Mouse (Mus musculus): ENCODE measurements around the gene Robo3. TPM values are rescaled to one million over a fixed set of nuclear protein-coding genes. Genes with fewer than 3 reads are reported as not detected.
A peak's percentile ranks its signal among the peaks of the same experiment; 100 is the strongest.

The Robo3 gene
- total and polyA plus RNA-seq, 3 experiments: 0.24 to 0.27 TPM; not detected in 1

DNA sequence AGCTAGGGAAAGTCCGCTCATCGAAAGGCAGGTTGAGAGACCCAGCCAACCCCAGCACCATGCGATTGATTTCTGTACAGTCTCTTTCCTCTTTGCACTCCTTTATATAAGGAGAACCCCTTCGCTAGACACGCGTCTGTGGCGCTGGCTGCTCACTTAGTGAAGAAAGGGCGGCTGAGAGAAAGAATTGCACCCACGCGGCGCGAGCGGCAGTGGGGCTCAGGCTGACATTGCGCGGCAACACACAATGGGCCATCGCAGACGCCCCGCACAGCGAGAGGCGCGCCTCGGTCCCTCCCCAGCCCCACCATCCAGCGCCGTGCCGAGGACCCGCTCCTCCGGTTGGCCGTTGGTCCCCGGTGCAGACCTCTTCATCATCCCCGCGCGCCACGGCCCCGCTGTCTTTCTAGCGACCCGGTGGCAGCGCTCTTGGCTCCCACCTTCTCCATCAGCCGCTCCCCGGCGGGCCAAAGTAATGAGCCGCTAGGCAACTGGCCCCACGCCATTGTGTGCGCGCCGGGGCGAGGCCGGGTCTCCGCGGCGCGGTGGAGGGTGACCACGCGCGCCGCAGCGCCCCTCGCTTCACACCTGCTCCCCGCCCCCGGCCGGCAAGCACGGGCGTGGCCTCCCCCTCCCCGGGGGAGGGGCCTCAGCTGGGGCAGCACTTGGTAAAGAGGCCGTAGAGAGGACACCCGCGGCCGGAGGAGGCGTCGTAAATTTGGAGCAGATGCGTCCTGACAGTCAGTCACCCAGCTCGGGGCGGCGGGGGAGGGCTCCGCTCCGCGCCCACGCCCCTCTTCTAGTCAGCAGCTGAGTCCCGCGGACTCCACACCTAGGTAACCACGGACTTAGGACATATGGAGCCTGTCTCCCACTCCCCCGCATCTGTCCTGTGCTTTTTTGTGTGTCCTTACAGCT, 27.3 kb upstream of the Robo3 start:
- DNase-seq (ENCODE audit: low spot score) (no peak), ATAC-seq (ENCODE audit: extremely low read depth, insufficient number of reproducible peaks, low FRiP score, poor library complexity, severe bottlenecking) (no peak)
- H3K9me3 ChIP-seq (replicated peaks): no peaks in the 10 kb centered on the region
- H3K36me3 ChIP-seq (replicated peaks): no peaks in the 10 kb centered on the region
- TF ChIP-seq CTCF (IDR thresholded peaks at IDR 0.05; ENCODE audit: low read depth, low read length): no peak
- H3K27me3 ChIP-seq (ENCODE audit: insufficient read depth, low read length): peaks cover 59% of the 10 kb centered on the region
- H3K4me3 ChIP-seq (ENCODE audit: low read depth, low read length): peak overlapping the region; percentile 56; the same call in 1 of the 2 replicates
- H3K4me1 ChIP-seq (ENCODE audit: insufficient read depth, low read depth, low read length): peaks cover 16% of the 10 kb centered on the region

DNA sequence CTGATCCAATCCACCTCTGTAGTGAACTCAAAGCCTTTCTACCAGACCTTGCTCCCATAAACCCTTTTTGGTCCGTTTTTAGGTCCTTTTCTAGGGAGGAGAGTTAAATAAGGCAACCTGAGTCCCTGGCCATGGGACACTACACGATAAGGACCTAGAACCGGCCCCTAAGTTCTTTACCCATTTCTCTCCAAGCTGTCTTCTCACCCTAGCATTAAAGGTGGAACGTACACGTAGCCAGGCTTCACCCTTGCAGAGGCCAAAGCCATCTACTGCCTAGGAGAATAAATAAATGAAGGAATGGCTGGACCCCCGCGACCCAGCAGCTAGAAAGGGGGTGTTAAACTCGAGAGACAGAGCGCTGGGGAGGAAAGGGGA, 26.6 kb upstream of the Robo3 start:
- H3K4me1 ChIP-seq (ENCODE audit: insufficient read depth, low read depth, low read length): peaks cover 16% of the 10 kb centered on the region
- DNase-seq (ENCODE audit: low spot score): no peak
- H3K9me3 ChIP-seq (replicated peaks): no peaks in the 10 kb centered on the region
- H3K4me3 ChIP-seq (ENCODE audit: low read depth, low read length): no peak overlapping the region
- ATAC-seq (ENCODE audit: extremely low read depth, insufficient number of reproducible peaks, low FRiP score, poor library complexity, severe bottlenecking): no peak
- H3K36me3 ChIP-seq (replicated peaks): no peaks in the 10 kb centered on the region
- TF ChIP-seq GATA2 (IDR thresholded peaks at IDR 0.05; ENCODE audit: borderline replicate concordance, low read depth, low read length): no peak
- TF ChIP-seq GATA1 (IDR thresholded peaks at IDR 0.05; ENCODE audit: borderline replicate concordance, low read length): no peak
- no peak for TF ChIP-seq CTCF (IDR thresholded peaks at IDR 0.05; ENCODE audit: low read depth, low read length)
- TF ChIP-seq POLR2AphosphoS5 (IDR thresholded peaks at IDR 0.05; ENCODE audit: insufficient replicate concordance, low read depth, low read length): no peak
- no peak for TF ChIP-seq TAL1 (conservative IDR thresholded peaks at IDR 0.05; ENCODE audit: low read depth, low read length)
- peaks cover 64% of the 10 kb centered on the region for H3K27me3 ChIP-seq (ENCODE audit: insufficient read depth, low read length)

DNA sequence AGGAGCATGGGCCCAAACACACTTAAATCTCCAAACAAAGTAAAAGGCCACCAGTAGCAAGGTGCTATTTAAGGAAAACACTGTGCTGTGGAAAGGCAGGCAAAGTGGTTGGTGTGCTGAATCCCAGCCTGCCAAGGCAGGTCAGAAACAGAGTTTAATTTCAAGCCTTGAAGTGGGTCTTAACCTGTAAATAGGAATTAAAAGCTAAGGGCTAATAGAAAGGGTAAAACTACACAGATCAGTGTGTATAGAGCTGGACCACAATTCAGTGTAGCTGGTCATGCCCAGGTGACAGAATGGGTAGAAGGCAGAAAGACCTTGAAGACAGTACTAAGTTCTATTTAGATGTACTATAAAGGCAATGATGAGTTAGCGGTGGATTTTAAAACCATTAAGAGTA, 24.1 kb upstream of the Robo3 start:
- DNase-seq (ENCODE audit: low spot score) (no peak), ATAC-seq (ENCODE audit: extremely low read depth, insufficient number of reproducible peaks, low FRiP score, poor library complexity, severe bottlenecking) (no peak)
- Histone ChIP-seq H3K4me3 (ENCODE audit: low read depth, low read length) (no peak overlapping the region), H3K36me3 (replicated peaks) (no peaks in the 10 kb centered on the region), H3K4me1 (ENCODE audit: insufficient read depth, low read depth, low read length) (peaks cover 16% of the 10 kb centered on the region), H3K9me3 (replicated peaks) (no peaks in the 10 kb centered on the region), H3K27me3 (ENCODE audit: insufficient read depth, low read length) (peaks cover 78% of the 10 kb centered on the region)
- TF ChIP-seq TAL1 (conservative IDR thresholded peaks at IDR 0.05; ENCODE audit: low read depth, low read length) (no peak), GATA2 (IDR thresholded peaks at IDR 0.05; ENCODE audit: borderline replicate concordance, low read depth, low read length) (no peak), CTCF (IDR thresholded peaks at IDR 0.05; ENCODE audit: low read depth, low read length) (no peak), GATA1 (IDR thresholded peaks at IDR 0.05; ENCODE audit: borderline replicate concordance, low read length) (no peak), POLR2AphosphoS5 (IDR thresholded peaks at IDR 0.05; ENCODE audit: insufficient replicate concordance, low read depth, low read length) (no peak)

DNA sequence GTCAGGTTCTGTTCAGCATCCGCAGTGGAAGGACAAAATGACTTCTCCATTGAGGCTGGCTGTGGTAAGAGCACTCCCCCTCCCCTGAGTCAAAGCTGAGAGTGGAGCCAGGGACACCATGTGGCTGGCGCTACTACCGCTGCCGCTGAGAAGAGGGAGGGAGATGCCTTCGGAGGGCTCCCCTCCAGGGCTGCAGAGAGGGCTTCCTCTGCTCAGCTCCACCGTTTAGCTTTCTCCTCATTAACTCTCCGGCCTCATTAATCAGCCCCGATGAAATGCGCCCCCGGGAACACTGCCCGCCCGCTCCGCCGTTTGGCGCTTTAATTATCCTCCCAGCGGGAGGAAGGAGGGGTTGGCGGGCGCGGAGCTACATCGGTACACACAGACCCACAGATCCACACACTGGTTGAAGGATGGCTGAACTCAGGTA, 23.4 kb upstream of the Robo3 start:
- Histone ChIP-seq H3K9me3 (replicated peaks) (no peaks in the 10 kb centered on the region), H3K4me3 (ENCODE audit: low read depth, low read length) (no peak overlapping the region), H3K36me3 (replicated peaks) (no peaks in the 10 kb centered on the region), H3K4me1 (ENCODE audit: insufficient read depth, low read depth, low read length) (peaks cover 16% of the 10 kb centered on the region), H3K27me3 (ENCODE audit: insufficient read depth, low read length) (peaks cover 72% of the 10 kb centered on the region)
- TF ChIP-seq GATA2 (IDR thresholded peaks at IDR 0.05; ENCODE audit: borderline replicate concordance, low read depth, low read length) (no peak), GATA1 (IDR thresholded peaks at IDR 0.05; ENCODE audit: borderline replicate concordance, low read length) (no peak), POLR2AphosphoS5 (IDR thresholded peaks at IDR 0.05; ENCODE audit: insufficient replicate concordance, low read depth, low read length) (no peak), TAL1 (conservative IDR thresholded peaks at IDR 0.05; ENCODE audit: low read depth, low read length) (no peak), CTCF (IDR thresholded peaks at IDR 0.05; ENCODE audit: low read depth, low read length) (no peak)
- no peak for ATAC-seq (ENCODE audit: extremely low read depth, insufficient number of reproducible peaks, low FRiP score, poor library complexity, severe bottlenecking)
- no peak for DNase-seq (ENCODE audit: low spot score)

DNA sequence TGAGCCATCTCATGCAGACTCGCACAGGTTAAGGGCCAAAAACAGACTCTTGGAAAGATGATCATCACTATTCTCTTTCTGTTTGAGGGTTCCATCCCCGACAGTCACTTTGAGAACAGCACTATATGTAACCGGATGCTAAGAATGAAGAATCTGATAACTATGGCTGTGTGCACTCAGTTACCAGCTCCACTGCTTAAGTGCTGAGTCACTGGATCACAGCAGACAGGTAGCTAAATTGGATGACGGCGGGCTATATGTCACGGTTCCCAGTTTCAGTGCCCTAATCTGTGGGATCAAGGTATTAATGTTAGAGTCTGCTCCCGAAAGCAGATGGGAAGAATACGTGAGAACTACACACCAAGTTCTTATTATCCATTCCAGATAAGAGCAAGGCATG, 22.8 kb upstream of the Robo3 start:
- Histone ChIP-seq H3K36me3 (replicated peaks) (no peaks in the 10 kb centered on the region), H3K4me3 (ENCODE audit: low read depth, low read length) (no peak overlapping the region), H3K9me3 (replicated peaks) (no peaks in the 10 kb centered on the region), H3K4me1 (ENCODE audit: insufficient read depth, low read depth, low read length) (peaks cover 16% of the 10 kb centered on the region), H3K27me3 (ENCODE audit: insufficient read depth, low read length) (peaks cover 66% of the 10 kb centered on the region)
- no peak for TF ChIP-seq TAL1 (conservative IDR thresholded peaks at IDR 0.05; ENCODE audit: low read depth, low read length)
- no peak for TF ChIP-seq GATA1 (IDR thresholded peaks at IDR 0.05; ENCODE audit: borderline replicate concordance, low read length)
- no peak for TF ChIP-seq GATA2 (IDR thresholded peaks at IDR 0.05; ENCODE audit: borderline replicate concordance, low read depth, low read length)
- TF ChIP-seq CTCF (IDR thresholded peaks at IDR 0.05; ENCODE audit: low read depth, low read length): no peak
- TF ChIP-seq POLR2AphosphoS5 (IDR thresholded peaks at IDR 0.05; ENCODE audit: insufficient replicate concordance, low read depth, low read length): no peak
- no peak for ATAC-seq (ENCODE audit: extremely low read depth, insufficient number of reproducible peaks, low FRiP score, poor library complexity, severe bottlenecking)
- no peak for DNase-seq (ENCODE audit: low spot score)

DNA sequence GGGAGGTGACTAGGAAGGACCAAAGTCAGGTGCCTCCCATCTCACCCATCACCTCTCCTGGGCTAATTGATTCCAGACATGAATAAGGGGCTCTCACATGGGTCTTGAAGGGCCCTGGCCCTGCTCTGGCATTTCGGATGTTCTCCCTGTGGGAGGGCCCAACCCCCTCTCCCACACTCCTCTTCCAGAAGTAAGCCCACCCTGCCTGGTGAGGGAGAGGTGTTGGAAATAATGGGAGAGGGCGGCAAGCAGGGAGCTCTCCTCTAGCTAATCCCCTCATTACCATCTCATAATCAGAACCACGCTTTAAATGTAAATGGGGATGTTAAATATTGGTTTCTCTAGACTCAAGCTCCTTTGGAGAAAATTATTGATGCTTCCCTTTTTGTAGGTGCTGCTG, 21.9 kb upstream of the Robo3 start:
- ATAC-seq (ENCODE audit: extremely low read depth, insufficient number of reproducible peaks, low FRiP score, poor library complexity, severe bottlenecking) (no peak), DNase-seq (ENCODE audit: low spot score) (no peak)
- Histone ChIP-seq H3K4me1 (ENCODE audit: insufficient read depth, low read depth, low read length) (peaks cover 7% of the 10 kb centered on the region), H3K4me3 (ENCODE audit: low read depth, low read length) (no peak overlapping the region), H3K9me3 (replicated peaks) (no peaks in the 10 kb centered on the region), H3K36me3 (replicated peaks) (no peaks in the 10 kb centered on the region), H3K27me3 (ENCODE audit: insufficient read depth, low read length) (peaks cover 62% of the 10 kb centered on the region)
- no peak for TF ChIP-seq TAL1 (conservative IDR thresholded peaks at IDR 0.05; ENCODE audit: low read depth, low read length)
- no peak for TF ChIP-seq POLR2AphosphoS5 (IDR thresholded peaks at IDR 0.05; ENCODE audit: insufficient replicate concordance, low read depth, low read length)
- TF ChIP-seq GATA2 (IDR thresholded peaks at IDR 0.05; ENCODE audit: borderline replicate concordance, low read depth, low read length): no peak
- no peak for TF ChIP-seq CTCF (IDR thresholded peaks at IDR 0.05; ENCODE audit: low read depth, low read length)
- no peak for TF ChIP-seq GATA1 (IDR thresholded peaks at IDR 0.05; ENCODE audit: borderline replicate concordance, low read length)

Data from G1E (cell line).